Mouse (Mus musculus) liver, embryonic 14 days (tissue): Measurements from ENCODE around the gene Tex13c2. TPM values are rescaled to one million over a fixed set of nuclear protein-coding genes. Genes with fewer than 3 reads are reported as not detected.

ENCODE experiments used
- polyA plus RNA-seq: library from polyadenylated mRNA; depleted of rRNA; stranded (reverse); fragments of >200 nt; gene quantifications from 2 replicates; pipeline ENCODE4 v1.2.3, GENCODE M21; 2012; rRNA removed

Tex13c2 gene
- not detected in 2 replicates for polyA plus RNA-seq

DNA sequence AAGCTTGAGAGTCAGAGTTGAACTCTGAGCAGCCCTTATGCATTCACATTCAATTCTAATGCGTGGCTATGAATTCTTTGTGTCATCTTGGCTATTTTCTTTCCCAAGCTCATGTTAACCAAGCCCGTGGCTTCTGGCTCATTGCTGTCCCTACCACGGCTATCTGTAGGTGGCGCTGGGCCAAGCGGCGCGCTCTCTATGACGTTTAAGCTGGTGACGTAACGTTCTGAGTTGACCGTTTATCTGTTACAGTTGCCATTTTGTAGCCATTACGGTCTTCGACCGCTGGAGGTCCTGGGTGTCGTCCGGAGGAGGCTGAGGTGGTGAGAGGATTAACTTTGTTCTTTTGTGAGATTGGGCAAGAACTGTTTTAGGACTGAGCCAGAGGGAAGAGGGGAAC lies at the start of gene Tex13c2:
Tex13c2 (plus strand) TSS at position 246 of the 400 bp plus-strand sequence.

DNA sequence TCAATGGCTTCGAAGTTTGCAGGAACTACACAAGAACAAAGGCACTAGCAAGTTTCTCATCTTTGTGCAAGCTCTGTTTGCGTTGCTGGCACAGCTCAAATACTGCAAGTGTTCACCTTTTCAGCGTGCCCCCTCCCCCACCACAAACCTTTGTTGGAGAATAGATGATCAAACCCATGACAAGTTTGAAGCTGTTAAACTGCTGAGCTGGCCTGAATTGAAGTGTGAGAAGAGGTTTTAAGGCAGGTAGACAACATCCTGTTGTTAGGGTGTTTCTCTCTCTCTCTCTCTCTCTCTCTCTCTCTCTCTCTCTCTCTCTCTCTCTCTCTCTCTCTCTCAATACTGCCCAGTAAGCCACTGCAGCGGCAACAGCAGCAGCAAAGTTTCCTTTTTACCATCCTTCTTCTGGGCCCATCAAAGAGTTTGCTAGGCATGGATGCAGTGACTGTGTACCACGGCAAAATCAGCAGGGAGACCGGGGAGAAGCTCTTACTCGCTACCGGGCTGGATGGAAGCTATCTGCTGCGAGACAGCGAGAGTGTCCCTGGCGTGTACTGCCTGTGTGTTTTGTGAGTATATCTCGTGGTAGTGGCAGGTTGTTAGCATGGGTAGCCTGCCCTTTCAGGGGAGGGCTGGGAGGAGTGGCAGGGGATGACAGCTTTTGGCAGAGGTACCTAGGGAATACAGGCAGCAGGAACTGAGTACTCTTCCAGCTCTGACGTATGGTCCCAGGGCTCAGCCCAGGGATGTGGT lies 13.0 kb downstream of the Tex13c2 start, which contains the start of gene Sh2d1a:
Sh2d1a (plus strand) TSS at position 163 of the 753 bp plus-strand sequence.

Other genes starting within 250 kb of the Tex13c2 start
- not detected in 2 replicates for gene Sh2d1a, start 12.8 kb downstream of the Tex13c2 start, polyA plus RNA-seq